Mouse (Mus musculus) heart, embryonic 16.5 days (tissue): ENCODE results near the gene Tmem117. TPM values are rescaled to one million over a fixed set of nuclear protein-coding genes. Genes with fewer than 3 reads are reported as not detected.

Experiments used
- ATAC-seq: fragments of 200-750 bp; cut with Nextera tagmentation; replicated peaks from 2 replicates; pipeline ENCODE4 v1.8.0; 2017; ENCODE audit warnings: moderate number of reproducible peaks; ENCODE audit not compliant: insufficient read depth, low FRiP score; ENCODE audit errors: extremely low read depth
- H3K27ac ChIP-seq: fragments of 300-500 bp; sonication (generic); 2 replicates; pipeline ENCODE4 v1.5.1; 2014; ENCODE audit warnings: mild to moderate bottlenecking, low read length, control low read depth, moderate library complexity
- H3K27me3 ChIP-seq: fragments of 300-500 bp; sonication (generic); 2 replicates; pipeline ENCODE4 v1.6.1; 2014; ENCODE audit warnings: low read length, mixed read lengths; ENCODE audit not compliant: control insufficient read depth, insufficient read depth
- H3K36me3 ChIP-seq: fragments of 300-500 bp; sonication (generic); 2 replicates; pipeline ENCODE4 v1.6.1; 2014; ENCODE audit not compliant: control insufficient read depth, insufficient read depth
- H3K4me1 ChIP-seq: fragments of 300-500 bp; sonication (generic); 2 replicates; pipeline ENCODE4 v1.6.1; 2014; ENCODE audit warnings: low read length, mixed read lengths; ENCODE audit not compliant: control insufficient read depth, insufficient read depth
- H3K4me2 ChIP-seq: fragments of 300-500 bp; sonication (generic); 2 replicates; pipeline ENCODE4 v1.6.1; 2014; ENCODE audit warnings: low read depth, mild to moderate bottlenecking, control low read depth, low read length
- H3K4me3 ChIP-seq: fragments of 300-500 bp; sonication (generic); 2 replicates; pipeline ENCODE4 v1.5.1; 2014; ENCODE audit warnings: mild to moderate bottlenecking, control low read depth, low read length
- H3K9ac ChIP-seq: fragments of 300-500 bp; sonication (generic); 2 replicates; pipeline ENCODE4 v1.6.1; 2014; ENCODE audit warnings: low read length, control low read depth
- H3K9me3 ChIP-seq: fragments of 300-500 bp; sonication (generic); replicated peaks from 2 replicates; pipeline ENCODE4 v1.6.1; 2016; ENCODE audit warnings: low read length; ENCODE audit not compliant: control insufficient read depth
- WGBS: fragments of 180-500 bp; shearing (Covaris S2); extraction: QIAGEN DNeasy Blood & Tissue Kit; methylation state at CpG from one replicate; pipeline ENCODE4 v1.1.7; 2014; 5-methylcytosine and 5-hydroxymethylcytosine counted together
- polyA plus RNA-seq: library from polyadenylated mRNA; unstranded; fragments of >200 nt; fragmentation: Nextera tagmentation; extraction: Ambion mirVana; gene quantifications from 2 replicates; pipeline ENCODE4 v1.2.1, GENCODE M21; 2015

The Tmem117 gene
- polyA plus RNA-seq, 1 experiment from 2014 or later: 2.6 TPM

- H3K27me3 ChIP-seq: no peaks in the 10 kb centered on the region
- H3K9ac ChIP-seq: no peak overlapping the region
- H3K27ac ChIP-seq: no peak overlapping the region
- H3K4me3 ChIP-seq: no peak overlapping the region
- no peaks in the 10 kb centered on the region for H3K36me3 ChIP-seq
- no peaks in the 10 kb centered on the region for H3K4me1 ChIP-seq
- H3K9me3 ChIP-seq: no peaks in the 10 kb centered on the region
- H3K4me2 ChIP-seq: no peak overlapping the region
- ATAC-seq: no peak
- 83% methylated on average over 7 of the region's 7 CpGs for WGBS
These were observed 142.0 kb downstream of the Tmem117 start for GRCm38 (mm10) chr15:94770832-94771578.

DNA sequence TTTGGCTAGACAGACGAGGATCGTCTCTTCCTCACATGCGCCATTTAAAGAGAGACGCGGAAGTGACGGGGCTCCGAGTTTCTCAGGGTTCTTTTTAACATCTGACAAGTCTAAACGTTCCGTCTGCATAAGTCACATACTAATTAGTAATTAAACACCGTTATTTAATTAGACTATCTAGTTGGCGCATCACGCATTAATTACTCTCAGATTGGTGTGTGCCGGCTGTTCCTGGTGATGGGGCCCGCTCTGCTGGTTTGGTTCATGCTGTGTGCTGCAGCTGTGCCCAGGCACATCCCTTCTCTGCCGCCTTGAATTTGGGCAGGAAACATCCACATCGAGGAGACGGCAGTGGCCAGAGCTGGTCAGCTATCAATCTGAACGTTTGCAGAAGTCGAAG lies 142.7 kb downstream of the Tmem117 start:
- no peaks in the 10 kb centered on the region for H3K27me3 ChIP-seq
- no peaks in the 10 kb centered on the region for H3K4me1 ChIP-seq
- H3K36me3 ChIP-seq: no peaks in the 10 kb centered on the region
- ATAC-seq: no peak
- WGBS: 88% methylated on average over 19 of the region's 19 CpGs
- no peak overlapping the region for H3K4me3 ChIP-seq
- no peak overlapping the region for H3K9ac ChIP-seq
- H3K9me3 ChIP-seq: no peaks in the 10 kb centered on the region
- no peak overlapping the region for H3K4me2 ChIP-seq
- H3K27ac ChIP-seq: no peak overlapping the region

DNA sequence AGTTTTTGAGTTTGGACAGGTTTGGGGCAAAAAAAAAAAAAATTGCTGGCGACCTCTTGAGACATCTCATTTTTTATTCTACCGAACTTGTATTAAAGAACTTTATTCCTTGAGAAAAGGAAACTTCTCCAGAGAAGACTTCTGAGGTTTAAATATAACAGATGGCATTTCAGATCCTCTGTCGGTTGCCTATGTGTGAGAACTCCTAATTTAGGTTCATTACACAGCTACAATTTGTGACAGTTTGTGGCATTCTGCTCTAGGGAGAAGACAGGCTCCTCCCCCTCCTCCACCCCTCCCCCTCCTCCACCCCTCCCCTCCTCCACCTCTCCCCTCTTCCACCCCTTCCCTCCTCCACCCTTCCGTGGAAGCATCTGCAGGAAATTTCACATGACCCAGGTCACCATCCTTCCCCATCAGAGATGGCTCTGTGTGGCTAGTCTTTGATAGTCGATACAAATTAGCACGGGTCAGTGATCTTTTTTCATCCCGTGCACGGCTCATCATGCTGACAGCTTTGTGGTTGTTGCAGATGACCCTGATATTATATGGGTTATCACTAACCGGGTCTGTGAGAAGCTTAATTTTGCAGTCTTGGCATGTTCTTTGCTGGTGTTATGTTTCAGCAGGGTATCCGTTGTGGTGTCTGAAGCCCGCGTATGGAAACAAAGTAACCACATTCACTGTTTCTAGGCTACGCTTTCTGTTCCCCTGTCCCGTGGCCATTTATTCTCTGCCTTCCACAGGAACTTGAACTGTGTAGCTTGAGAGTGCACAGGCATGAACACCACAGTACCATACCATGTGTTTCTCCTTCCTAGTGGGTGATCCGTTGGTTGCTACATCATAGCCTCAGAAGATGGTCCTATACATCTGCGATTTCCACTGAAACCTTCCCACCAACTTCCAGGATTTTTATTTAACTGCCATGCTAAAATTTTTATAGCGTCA lies 147.4 kb downstream of the Tmem117 start:
- WGBS: 71% methylated on average over 17 of the region's 17 CpGs

GRCm38 (mm10) chr15:94781556-94781955 lies 152.5 kb downstream of the Tmem117 start:
- WGBS: 63% methylated on average over 1 of the region's 1 CpGs
- Histone ChIP-seq H3K27ac (no peak overlapping the region), H3K4me1 (no peaks in the 10 kb centered on the region), H3K9ac (no peak overlapping the region), H3K9me3 (no peaks in the 10 kb centered on the region), H3K27me3 (no peaks in the 10 kb centered on the region), H3K4me3 (no peak overlapping the region), H3K36me3 (no peaks in the 10 kb centered on the region), H3K4me2 (no peak overlapping the region)
- ATAC-seq: no peak

More for the DNA sequence above, 147.4 kb downstream of the Tmem117 start:
- Histone ChIP-seq H3K9me3 (no peaks in the 10 kb centered on the region), H3K27ac (no peak overlapping the region), H3K4me1 (no peaks in the 10 kb centered on the region), H3K9ac (no peak overlapping the region), H3K4me2 (no peak overlapping the region), H3K27me3 (no peaks in the 10 kb centered on the region), H3K4me3 (no peak overlapping the region), H3K36me3 (no peaks in the 10 kb centered on the region)
- ATAC-seq: no peak

GRCm38 (mm10) chr15:94793455-94793854 lies 164.4 kb downstream of the Tmem117 start:
- ATAC-seq: no peak
- 83% methylated on average over 8 of the region's 8 CpGs for WGBS
- H3K27ac ChIP-seq: no peak overlapping the region

DNA sequence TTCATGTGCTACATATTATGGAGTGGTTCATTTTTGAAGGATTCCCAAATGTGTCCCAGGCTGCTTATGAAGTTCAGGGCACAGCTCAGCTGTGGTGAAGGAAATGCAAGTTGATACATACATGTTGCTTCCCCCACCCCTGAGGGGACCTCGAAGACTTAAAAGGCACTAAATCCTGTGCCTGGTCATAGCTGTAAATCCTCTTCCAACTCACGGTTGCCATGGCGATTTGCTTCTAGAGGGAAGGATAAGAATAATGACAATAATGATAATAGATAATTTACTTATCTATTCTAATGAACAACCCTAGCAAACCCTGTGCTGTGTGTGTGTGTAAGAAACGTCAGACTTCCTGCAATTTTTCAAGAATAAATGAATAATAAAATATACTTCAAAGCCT lies 166.5 kb downstream of the Tmem117 start:
- ATAC-seq: no peak
- WGBS: 74% methylated on average over 4 of the region's 4 CpGs
- Histone ChIP-seq H3K4me3 (no peak overlapping the region), H3K4me1 (no peaks in the 10 kb centered on the region), H3K4me2 (no peak overlapping the region), H3K27me3 (no peaks in the 10 kb centered on the region), H3K27ac (no peak overlapping the region), H3K36me3 (no peaks in the 10 kb centered on the region), H3K9me3 (no peaks in the 10 kb centered on the region), H3K9ac (no peak overlapping the region)

More at GRCm38 (mm10) chr15:94793455-94793854, 164.4 kb downstream of the Tmem117 start:
- no peaks in the 10 kb centered on the region for H3K4me1 ChIP-seq
- no peaks in the 10 kb centered on the region for H3K36me3 ChIP-seq
- no peak overlapping the region for H3K4me3 ChIP-seq
- no peaks in the 10 kb centered on the region for H3K27me3 ChIP-seq
- H3K9ac ChIP-seq: no peak overlapping the region
- no peaks in the 10 kb centered on the region for H3K9me3 ChIP-seq
- H3K4me2 ChIP-seq: no peak overlapping the region

GRCm38 (mm10) chr15:94798236-94798635 lies 169.2 kb downstream of the Tmem117 start:
- H3K27me3 ChIP-seq: peaks cover 7% of the 10 kb centered on the region; the same call in 1 of the 2 replicates
- 23% methylated on average over 3 of the region's 3 CpGs for WGBS

GRCm38 (mm10) chr15:94801462-94801861 lies 172.4 kb downstream of the Tmem117 start:
- no peak for ATAC-seq
- Histone ChIP-seq H3K36me3 (no peaks in the 10 kb centered on the region), H3K27me3 (peaks cover 7% of the 10 kb centered on the region; the same call in 1 of the 2 replicates), H3K4me3 (no peak overlapping the region), H3K9me3 (no peaks in the 10 kb centered on the region), H3K4me2 (no peak overlapping the region), H3K4me1 (peaks cover 3% of the 10 kb centered on the region; the same call in 1 of the 2 replicates), H3K9ac (no peak overlapping the region), H3K27ac (no peak overlapping the region)
- WGBS: 70% methylated on average over 8 of the region's 8 CpGs

More at GRCm38 (mm10) chr15:94798236-94798635, 169.2 kb downstream of the Tmem117 start:
- H3K4me3 ChIP-seq: no peak overlapping the region
- H3K27ac ChIP-seq: no peak overlapping the region
- H3K4me2 ChIP-seq: no peak overlapping the region
- H3K36me3 ChIP-seq: no peaks in the 10 kb centered on the region
- H3K4me1 ChIP-seq: no peaks in the 10 kb centered on the region
- H3K9ac ChIP-seq: no peak overlapping the region
- ATAC-seq: no peak
- H3K9me3 ChIP-seq: no peaks in the 10 kb centered on the region

- Histone ChIP-seq H3K27me3 (peaks cover 7% of the 10 kb centered on the region; the same call in 1 of the 2 replicates), H3K36me3 (no peaks in the 10 kb centered on the region), H3K4me2 (no peak overlapping the region), H3K9ac (no peak overlapping the region), H3K4me3 (no peak overlapping the region), H3K27ac (no peak overlapping the region), H3K9me3 (no peaks in the 10 kb centered on the region), H3K4me1 (peaks cover 3% of the 10 kb centered on the region; the same call in 1 of the 2 replicates)
- WGBS: 84% methylated on average over 17 of the region's 17 CpGs
- ATAC-seq: no peak
These were observed 173.8 kb downstream of the Tmem117 start for GRCm38 (mm10) chr15:94802820-94803219.
